Mouse (Mus musculus) bone marrow, adult 2 months (tissue): ENCODE measurements around the gene Mapkapk2. TPM values are rescaled to one million over a fixed set of nuclear protein-coding genes. Genes with fewer than 3 reads are reported as not detected.

Experiments used
- H3K27ac ChIP-seq: fragments of 200-500 bp; 2 replicates; pipeline ENCODE4 v1.5.1; 2012; ENCODE audit warnings: low read depth, mild to moderate bottlenecking, control low read depth, inconsistent platforms, low read length; ENCODE audit not compliant: control insufficient read depth, poor library complexity, insufficient read depth
- H3K4me1 ChIP-seq: fragments of 200-500 bp; 2 replicates; pipeline ENCODE4 v1.6.1; 2011; ENCODE audit warnings: low read length; ENCODE audit not compliant: control insufficient read depth, insufficient read depth
- H3K4me3 ChIP-seq: fragments of 200-500 bp; replicated peaks from 2 replicates; pipeline ENCODE3; 2011; ENCODE audit warnings: mild to moderate bottlenecking, low read depth, low read length, control low read depth; ENCODE audit not compliant: control insufficient read depth
- CTCF ChIP-seq: fragments of 200-500 bp; IDR thresholded peaks from 2 replicates; pipeline ENCODE4 v1.5.1; 2011; ENCODE audit warnings: low read length, control low read depth; ENCODE audit not compliant: control insufficient read depth, insufficient read depth
- POLR2A ChIP-seq: fragments of 200-500 bp; IDR thresholded peaks from 2 replicates; pipeline ENCODE4 v1.6.1; 2011; ENCODE audit warnings: low read depth, mild to moderate bottlenecking, control low read depth, low read length, borderline replicate concordance; ENCODE audit not compliant: control insufficient read depth
- WGBS: fragments of 180-500 bp; shearing (Covaris S2); methylation state at CpG from one replicate; pipeline ENCODE4 v1.1.7; 2018; 5-methylcytosine and 5-hydroxymethylcytosine counted together
- polyA plus RNA-seq: library from polyadenylated mRNA; stranded (reverse); fragments of >200 nt; gene quantifications from 2 replicates; pipeline ENCODE4 v1.2.4, GENCODE M21; 2011; ENCODE audit warnings: low replicate concordance; ENCODE audit not compliant: missing spikeins, insufficient read depth, insufficient read length

The Mapkapk2 gene
- polyA plus RNA-seq, 1 experiment: 38.1 TPM

- TF ChIP-seq CTCF (no peak), POLR2A (no peak)
- Histone ChIP-seq H3K4me3 (no peak overlapping the region), H3K4me1 (peaks cover 34% of the 10 kb centered on the region), H3K27ac (peak overlapping the region; percentile 72)
- WGBS: 25% methylated on average over 5 of the region's 5 CpGs
Observed at GRCm38 (mm10) chr1:131090261-131090660, 7.4 kb downstream of the Mapkapk2 start.

- WGBS: 20% methylated on average over 2 of the region's 2 CpGs
- peaks cover 34% of the 10 kb centered on the region for H3K4me1 ChIP-seq
- H3K27ac ChIP-seq: peak overlapping the region; percentile 72
- no peak for TF ChIP-seq POLR2A
- TF ChIP-seq CTCF: no peak
- H3K4me3 ChIP-seq: no peak overlapping the region
Observed at GRCm38 (mm10) chr1:131089525-131090127, 8.0 kb downstream of the Mapkapk2 start.

GRCm38 (mm10) chr1:131088547-131088946 lies 9.1 kb downstream of the Mapkapk2 start:
- 79% methylated on average over 11 of the region's 11 CpGs for WGBS
- peaks cover 33% of the 10 kb centered on the region for H3K4me1 ChIP-seq
- H3K4me3 ChIP-seq: no peak overlapping the region
- 0 out of 2 replicates have a peak overlapping the region, but pooled peaks have one; percentile 3 for H3K27ac ChIP-seq
- TF ChIP-seq POLR2A (no peak), CTCF (no peak)

- 27% methylated on average over 7 of the region's 7 CpGs for WGBS
- Histone ChIP-seq H3K27ac (peak overlapping the region; percentile 11; the same call in 1 of the 2 replicates), H3K4me3 (no peak overlapping the region), H3K4me1 (peaks cover 25% of the 10 kb centered on the region)
- TF ChIP-seq CTCF (no peak), POLR2A (no peak)
Observed at GRCm38 (mm10) chr1:131086907-131087306, 10.7 kb downstream of the Mapkapk2 start.

GRCm38 (mm10) chr1:131085957-131086739 lies 11.5 kb downstream of the Mapkapk2 start:
- Histone ChIP-seq H3K27ac (peak overlapping the region; percentile 11; the same call in 1 of the 2 replicates), H3K4me1 (peaks cover 22% of the 10 kb centered on the region), H3K4me3 (no peak overlapping the region)
- WGBS: 61% methylated on average over 4 of the region's 4 CpGs
- TF ChIP-seq CTCF: no peak
- TF ChIP-seq POLR2A: no peak

- no peak overlapping the region for H3K27ac ChIP-seq
- H3K4me3 ChIP-seq: no peak overlapping the region
- TF ChIP-seq CTCF (no peak), POLR2A (no peak)
- WGBS: 53% methylated on average over 3 of the region's 3 CpGs
- H3K4me1 ChIP-seq: peaks cover 16% of the 10 kb centered on the region
Observed at GRCm38 (mm10) chr1:131085272-131085671, 12.4 kb downstream of the Mapkapk2 start.

GRCm38 (mm10) chr1:131084289-131084688 lies 13.3 kb downstream of the Mapkapk2 start:
- no peak for TF ChIP-seq CTCF
- no peak for TF ChIP-seq POLR2A
- 19% methylated on average over 8 of the region's 8 CpGs for WGBS
- Histone ChIP-seq H3K27ac (peak overlapping the region; percentile 65), H3K4me1 (peaks cover 14% of the 10 kb centered on the region; the same call in 1 of the 2 replicates), H3K4me3 (no peak overlapping the region)

GRCm38 (mm10) chr1:131083609-131084008 lies 14.0 kb downstream of the Mapkapk2 start:
- TF ChIP-seq POLR2A (no peak), CTCF (no peak)
- Histone ChIP-seq H3K4me1 (peaks cover 11% of the 10 kb centered on the region; the same call in 1 of the 2 replicates), H3K4me3 (peak overlapping the region; percentile 14), H3K27ac (peak overlapping the region; percentile 92)
- WGBS: 26% methylated on average over 4 of the region's 4 CpGs
